Mouse (Mus musculus): ENCODE results near the gene Tmem63a. TPM values are rescaled to one million over a fixed set of nuclear protein-coding genes. Genes with fewer than 3 reads are reported as not detected.

Gene Tmem63a
- polyA plus RNA-seq, 1 experiment from 2014 or later: 5.8 TPM

DNA sequence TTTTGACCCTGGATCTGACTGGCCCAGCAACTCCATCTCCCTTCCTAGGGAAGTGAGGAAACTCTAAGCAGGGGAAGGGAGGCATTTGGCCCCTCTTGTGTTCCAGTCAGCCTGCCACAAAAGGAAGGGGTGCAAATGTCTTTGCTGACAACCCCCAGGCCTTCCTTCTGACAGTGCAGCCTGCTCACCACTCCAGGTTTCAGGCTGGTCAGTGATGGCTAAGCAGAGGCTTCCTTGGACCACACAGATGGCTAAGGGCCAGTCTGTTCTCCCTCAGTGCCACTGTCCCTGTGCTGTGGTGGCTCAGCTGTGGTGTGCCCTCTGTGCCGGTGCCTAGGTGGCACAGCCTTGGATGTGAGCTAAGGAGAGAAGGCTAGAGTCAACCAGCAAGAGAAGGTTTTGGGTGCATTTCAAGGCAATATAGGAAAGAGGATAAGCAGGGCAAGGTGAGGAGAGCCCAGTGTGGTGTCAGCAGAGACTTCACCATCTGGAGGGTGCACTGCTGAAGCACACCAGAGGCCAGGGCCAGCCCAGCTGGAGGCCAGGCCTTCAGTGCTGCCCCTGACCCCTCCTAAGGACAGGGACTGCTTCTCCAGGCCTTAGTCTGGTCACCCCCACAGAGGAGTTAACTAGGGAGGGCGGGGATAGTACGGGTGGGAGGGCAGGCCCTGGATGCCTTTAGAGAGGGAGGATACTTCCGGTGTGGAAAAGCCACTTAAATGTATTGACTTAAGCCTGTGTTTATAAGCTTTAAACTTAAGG is 68.2 kb downstream of the Tmem63a start:
- no peak overlapping the region for H3K4me3 ChIP-seq (ENCODE audit: low read depth, low read length)
- WGBS (ENCODE audit: insufficient replicate concordance): 53% methylated on average over 4 of the region's 4 CpGs
- H3K27ac ChIP-seq (ENCODE audit: low read depth, low read length): no peak overlapping the region
- peaks cover 9% of the 10 kb centered on the region for H3K4me1 ChIP-seq (ENCODE audit: control insufficient read depth, insufficient read depth, low read length)
- H3K9me3 ChIP-seq (replicated peaks; ENCODE audit: control insufficient read depth, low read length): no peaks in the 10 kb centered on the region
- H3K27me3 ChIP-seq (ENCODE audit: control insufficient read depth, insufficient read depth, low read length): no peaks in the 10 kb centered on the region
- H3K4me2 ChIP-seq: no peak overlapping the region
- H3K36me3 ChIP-seq (ENCODE audit: control insufficient read depth, insufficient read depth, low read length): no peaks in the 10 kb centered on the region
- ATAC-seq (replicated peaks; ENCODE audit: insufficient number of reproducible peaks, low FRiP score, low TSS enrichment): 0 out of 2 replicates have a peak, but pooled peaks have one; percentile 55
- no peak overlapping the region for H3K9ac ChIP-seq (ENCODE audit: low read depth, low read length)

DNA sequence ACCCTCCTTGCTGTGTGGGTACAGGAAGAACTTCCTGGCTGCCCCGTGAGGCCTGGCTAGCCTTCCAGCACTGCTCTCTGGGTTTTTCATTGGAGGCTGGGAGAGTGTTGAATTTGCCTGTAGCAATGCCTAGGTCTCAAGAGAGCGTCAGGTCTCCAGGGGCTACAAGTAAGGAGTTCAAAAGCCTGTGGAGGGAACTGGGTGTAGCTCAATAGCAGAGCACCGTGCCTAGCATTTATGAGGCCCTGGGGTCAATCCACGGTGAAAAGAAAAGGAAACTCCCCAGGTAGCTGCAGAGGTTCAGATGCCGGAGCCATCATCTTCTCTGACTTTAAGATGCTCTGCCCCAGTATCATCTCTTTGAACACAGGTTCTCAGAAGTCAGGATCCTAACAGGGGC is 69.5 kb downstream of the Tmem63a start:
- Histone ChIP-seq H3K9ac (ENCODE audit: low read depth, low read length) (no peak overlapping the region), H3K27me3 (ENCODE audit: control insufficient read depth, insufficient read depth, low read length) (no peaks in the 10 kb centered on the region), H3K27ac (ENCODE audit: low read depth, low read length) (no peak overlapping the region), H3K36me3 (ENCODE audit: control insufficient read depth, insufficient read depth, low read length) (no peaks in the 10 kb centered on the region), H3K9me3 (replicated peaks; ENCODE audit: control insufficient read depth, low read length) (no peaks in the 10 kb centered on the region), H3K4me2 (no peak overlapping the region), H3K4me3 (ENCODE audit: low read depth, low read length) (no peak overlapping the region), H3K4me1 (ENCODE audit: control insufficient read depth, insufficient read depth, low read length) (peaks cover 14% of the 10 kb centered on the region)
- 71% methylated on average over 5 of the region's 5 CpGs for WGBS (ENCODE audit: insufficient replicate concordance)
- ATAC-seq (replicated peaks; ENCODE audit: insufficient number of reproducible peaks, low FRiP score, low TSS enrichment): no peak

DNA sequence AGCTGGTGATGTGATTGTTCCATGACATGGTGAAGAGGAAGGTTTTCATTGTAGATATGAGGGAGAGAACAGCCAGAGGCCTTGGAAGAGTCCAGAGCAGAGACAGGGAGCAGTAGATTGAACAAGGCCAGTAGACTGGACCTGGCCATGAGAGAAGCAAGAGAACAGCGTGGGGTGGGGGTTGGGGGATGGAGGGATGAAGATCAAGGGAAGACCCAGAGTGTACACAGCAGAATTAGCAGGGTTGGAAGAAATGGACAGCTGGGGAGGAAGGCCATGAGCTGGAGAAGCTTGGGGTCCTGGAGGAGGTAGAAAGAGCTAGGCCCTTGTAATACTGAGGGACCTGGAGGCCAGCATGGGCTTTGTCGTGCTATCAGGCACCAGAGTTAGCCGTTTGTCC is 70.3 kb downstream of the Tmem63a start:
- no peak overlapping the region for H3K4me3 ChIP-seq (ENCODE audit: low read depth, low read length)
- H3K4me2 ChIP-seq: no peak overlapping the region
- no peak overlapping the region for H3K9ac ChIP-seq (ENCODE audit: low read depth, low read length)
- no peaks in the 10 kb centered on the region for H3K9me3 ChIP-seq (replicated peaks; ENCODE audit: control insufficient read depth, low read length)
- no peaks in the 10 kb centered on the region for H3K36me3 ChIP-seq (ENCODE audit: control insufficient read depth, insufficient read depth, low read length)
- no peaks in the 10 kb centered on the region for H3K27me3 ChIP-seq (ENCODE audit: control insufficient read depth, insufficient read depth, low read length)
- H3K4me1 ChIP-seq (ENCODE audit: control insufficient read depth, insufficient read depth, low read length): peaks cover 14% of the 10 kb centered on the region
- no peak overlapping the region for H3K27ac ChIP-seq (ENCODE audit: low read depth, low read length)
- WGBS (ENCODE audit: insufficient replicate concordance): 63% methylated on average over 3 of the region's 3 CpGs
- ATAC-seq (replicated peaks; ENCODE audit: insufficient number of reproducible peaks, low FRiP score, low TSS enrichment): no peak

- Histone ChIP-seq H3K4me2 (no peak overlapping the region), H3K4me1 (ENCODE audit: control insufficient read depth, insufficient read depth, low read length) (peaks cover 14% of the 10 kb centered on the region), H3K27me3 (ENCODE audit: control insufficient read depth, insufficient read depth, low read length) (peaks cover 5% of the 10 kb centered on the region; the same call in 1 of the 2 replicates), H3K9ac (ENCODE audit: low read depth, low read length) (no peak overlapping the region), H3K4me3 (ENCODE audit: low read depth, low read length) (no peak overlapping the region), H3K27ac (ENCODE audit: low read depth, low read length) (no peak overlapping the region), H3K9me3 (replicated peaks; ENCODE audit: control insufficient read depth, low read length) (no peaks in the 10 kb centered on the region), H3K36me3 (ENCODE audit: control insufficient read depth, insufficient read depth, low read length) (no peaks in the 10 kb centered on the region)
- 73% methylated on average over 6 of the region's 6 CpGs for WGBS (ENCODE audit: insufficient replicate concordance)
- no peak for ATAC-seq (replicated peaks; ENCODE audit: insufficient number of reproducible peaks, low FRiP score, low TSS enrichment)
Observed at GRCm38 (mm10) chr1:181013446-181013845, 71.3 kb downstream of the Tmem63a start.

GRCm38 (mm10) chr1:181014731-181015500 is 72.8 kb downstream of the Tmem63a start:
- WGBS (ENCODE audit: insufficient replicate concordance): 80% methylated on average over 6 of the region's 6 CpGs

DNA sequence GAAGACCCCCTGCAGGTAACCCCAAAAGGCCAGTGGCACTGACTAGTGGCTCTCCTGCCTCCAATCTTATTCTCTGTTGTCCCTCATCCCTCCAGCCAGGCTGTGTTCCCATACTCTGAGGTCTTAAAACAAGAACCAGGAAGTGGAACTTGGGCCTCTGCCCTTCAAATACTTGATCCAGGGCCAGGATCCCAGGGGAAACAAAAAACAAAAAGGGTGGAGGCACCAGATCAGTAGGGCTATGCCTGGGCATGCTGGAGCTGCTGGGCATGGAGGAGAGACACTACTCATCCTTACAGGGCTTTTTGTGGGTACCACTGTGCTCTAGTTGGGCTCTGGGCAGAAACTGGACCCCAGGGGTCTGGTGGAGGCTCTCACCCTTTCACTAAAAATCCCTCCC is 73.4 kb downstream of the Tmem63a start:
- no peak overlapping the region for H3K27ac ChIP-seq (ENCODE audit: low read depth, low read length)

More at GRCm38 (mm10) chr1:181014731-181015500, 72.8 kb downstream of the Tmem63a start:
- Histone ChIP-seq H3K27ac (ENCODE audit: low read depth, low read length) (no peak overlapping the region), H3K9ac (ENCODE audit: low read depth, low read length) (no peak overlapping the region), H3K4me3 (ENCODE audit: low read depth, low read length) (no peak overlapping the region), H3K4me1 (ENCODE audit: control insufficient read depth, insufficient read depth, low read length) (peaks cover 11% of the 10 kb centered on the region), H3K9me3 (replicated peaks; ENCODE audit: control insufficient read depth, low read length) (no peaks in the 10 kb centered on the region), H3K4me2 (no peak overlapping the region), H3K36me3 (ENCODE audit: control insufficient read depth, insufficient read depth, low read length) (no peaks in the 10 kb centered on the region), H3K27me3 (ENCODE audit: control insufficient read depth, insufficient read depth, low read length) (peaks cover 5% of the 10 kb centered on the region; the same call in 1 of the 2 replicates)
- ATAC-seq (replicated peaks; ENCODE audit: insufficient number of reproducible peaks, low FRiP score, low TSS enrichment): no peak

DNA sequence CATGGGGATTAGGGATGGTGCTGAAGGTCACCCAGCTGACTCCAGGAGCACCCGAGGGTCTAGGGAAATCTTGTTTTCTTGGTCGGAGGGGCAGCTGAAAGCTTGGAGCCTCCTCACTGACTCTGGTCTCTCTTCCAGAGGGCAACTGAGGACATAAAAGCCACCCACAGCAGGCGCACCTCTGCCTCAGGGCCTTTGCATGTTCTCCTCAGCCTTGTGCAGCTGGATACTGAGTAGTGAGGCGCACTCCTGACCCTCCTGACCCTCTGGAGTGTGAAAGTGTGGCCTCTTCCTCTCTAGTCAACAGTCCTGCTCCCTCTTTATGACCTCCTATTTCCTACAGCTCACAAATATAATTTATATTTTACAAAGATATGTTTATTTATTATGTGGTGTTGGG is 73.9 kb downstream of the Tmem63a start:
- Histone ChIP-seq H3K9ac (ENCODE audit: low read depth, low read length) (peak overlapping the region; percentile 12; the same call in 1 of the 2 replicates), H3K9me3 (replicated peaks; ENCODE audit: control insufficient read depth, low read length) (no peaks in the 10 kb centered on the region), H3K36me3 (ENCODE audit: control insufficient read depth, insufficient read depth, low read length) (no peaks in the 10 kb centered on the region), H3K4me2 (peak overlapping the region; percentile 99), H3K27me3 (ENCODE audit: control insufficient read depth, insufficient read depth, low read length) (peaks cover 5% of the 10 kb centered on the region; the same call in 1 of the 2 replicates), H3K4me1 (ENCODE audit: control insufficient read depth, insufficient read depth, low read length) (peaks cover 4% of the 10 kb centered on the region; the same call in 1 of the 2 replicates), H3K27ac (ENCODE audit: low read depth, low read length) (0 out of 2 replicates have a peak overlapping the region, but pooled peaks have one; percentile 12), H3K4me3 (ENCODE audit: low read depth, low read length) (peak overlapping the region; percentile 54)
- no peak for ATAC-seq (replicated peaks; ENCODE audit: insufficient number of reproducible peaks, low FRiP score, low TSS enrichment)
- WGBS (ENCODE audit: insufficient replicate concordance): 66% methylated on average over 4 of the region's 4 CpGs

More for the DNA sequence above, 73.4 kb downstream of the Tmem63a start:
- Histone ChIP-seq H3K4me1 (ENCODE audit: control insufficient read depth, insufficient read depth, low read length) (peaks cover 5% of the 10 kb centered on the region), H3K36me3 (ENCODE audit: control insufficient read depth, insufficient read depth, low read length) (no peaks in the 10 kb centered on the region), H3K4me2 (no peak overlapping the region), H3K9me3 (replicated peaks; ENCODE audit: control insufficient read depth, low read length) (no peaks in the 10 kb centered on the region), H3K27me3 (ENCODE audit: control insufficient read depth, insufficient read depth, low read length) (peaks cover 5% of the 10 kb centered on the region; the same call in 1 of the 2 replicates), H3K9ac (ENCODE audit: low read depth, low read length) (no peak overlapping the region), H3K4me3 (ENCODE audit: low read depth, low read length) (no peak overlapping the region)
- no peak for ATAC-seq (replicated peaks; ENCODE audit: insufficient number of reproducible peaks, low FRiP score, low TSS enrichment)

GRCm38 (mm10) chr1:181016532-181017131 is 74.5 kb downstream of the Tmem63a start:
- ATAC-seq (replicated peaks; ENCODE audit: insufficient number of reproducible peaks, low FRiP score, low TSS enrichment): peak; percentile 64; the same call in 1 of the 2 replicates
- WGBS (ENCODE audit: insufficient replicate concordance): 5% methylated on average over 21 of the region's 21 CpGs
- H3K4me1 ChIP-seq (ENCODE audit: control insufficient read depth, insufficient read depth, low read length): peaks cover 4% of the 10 kb centered on the region; the same call in 1 of the 2 replicates

More at GRCm38 (mm10) chr1:181016532-181017131, 74.5 kb downstream of the Tmem63a start:
- Histone ChIP-seq H3K4me3 (ENCODE audit: low read depth, low read length) (peak overlapping the region; percentile 54), H3K4me2 (peak overlapping the region; percentile 99), H3K9ac (ENCODE audit: low read depth, low read length) (peak overlapping the region; percentile 62), H3K27me3 (ENCODE audit: control insufficient read depth, insufficient read depth, low read length) (peaks cover 5% of the 10 kb centered on the region; the same call in 1 of the 2 replicates), H3K9me3 (replicated peaks; ENCODE audit: control insufficient read depth, low read length) (no peaks in the 10 kb centered on the region), H3K36me3 (ENCODE audit: control insufficient read depth, insufficient read depth, low read length) (no peaks in the 10 kb centered on the region), H3K27ac (ENCODE audit: low read depth, low read length) (0 out of 2 replicates have a peak overlapping the region, but pooled peaks have one; percentile 12)

Measured in heart, embryonic 11.5 days (tissue).